Mouse (Mus musculus) kidney, postnatal 0 days (tissue): ENCODE results near the gene Bcor. TPM values are rescaled to one million over a fixed set of nuclear protein-coding genes. Genes with fewer than 3 reads are reported as not detected.

Source experiments
- ATAC-seq: fragments of 200-750 bp; cut with Nextera tagmentation; replicated peaks from 2 replicates; pipeline ENCODE4 v1.8.0; 2017; ENCODE audit warnings: low read depth, moderate number of reproducible peaks, moderate TSS enrichment, moderate library complexity; ENCODE audit not compliant: low FRiP score
- DNase-seq: peaks from one replicate; pipeline ENCODE4 v3.0.0-alpha.2; 2016; ENCODE audit warnings: low spot score
- H3K27ac ChIP-seq: fragments of 300-500 bp; sonication (generic); 2 replicates; pipeline ENCODE4 v1.5.1; 2014; ENCODE audit warnings: mild to moderate bottlenecking
- H3K27me3 ChIP-seq: fragments of 300-500 bp; sonication (generic); 2 replicates; pipeline ENCODE4 v1.6.1; 2014; ENCODE audit warnings: low read length, mixed read lengths; ENCODE audit not compliant: insufficient read depth
- H3K36me3 ChIP-seq: fragments of 300-500 bp; sonication (generic); 2 replicates; pipeline ENCODE4 v1.6.1; 2014; ENCODE audit warnings: low read length, mixed read lengths; ENCODE audit not compliant: insufficient read depth
- H3K4me1 ChIP-seq: fragments of 300-500 bp; sonication (generic); replicated peaks from 2 replicates; pipeline ENCODE4 v1.6.1; 2014; ENCODE audit warnings: antibody characterized with exemption, low read length, mixed read lengths; ENCODE audit not compliant: insufficient read depth
- H3K4me2 ChIP-seq: fragments of 300-500 bp; sonication (generic); 2 replicates; pipeline ENCODE4 v1.6.1; 2014; ENCODE audit warnings: mild to moderate bottlenecking, low read length, moderate library complexity, mixed read lengths
- H3K4me3 ChIP-seq: fragments of 300-500 bp; sonication (generic); replicated peaks from 2 replicates; pipeline ENCODE4 v1.5.1; 2014; ENCODE audit warnings: low read depth, low read length
- H3K9ac ChIP-seq: fragments of 300-500 bp; sonication (generic); 2 replicates; pipeline ENCODE4 v1.6.1; 2014; ENCODE audit warnings: low read depth, low read length
- H3K9me3 ChIP-seq: fragments of 300-500 bp; sonication (generic); replicated peaks from 2 replicates; pipeline ENCODE4 v1.6.1; 2016; ENCODE audit warnings: low read length, inconsistent platforms, mixed read lengths
- CTCF ChIP-seq: IDR thresholded peaks from 2 replicates; pipeline ENCODE4 v1.5.1; 2016; ENCODE audit warnings: antibody characterized with exemption, low read depth, mild to moderate bottlenecking, moderate library complexity
- WGBS: fragments of 180-500 bp; shearing (Covaris S2); extraction: QIAGEN DNeasy Blood & Tissue Kit; methylation state at CpG from one replicate; pipeline ENCODE4 v1.1.7; 2014; 5-methylcytosine and 5-hydroxymethylcytosine counted together
- polyA plus RNA-seq: library from polyadenylated mRNA; unstranded; fragments of >200 nt; fragmentation: Nextera tagmentation; extraction: Ambion mirVana; gene quantifications from 2 replicates; pipeline ENCODE4 v1.2.1, GENCODE M21; 2015

Bcor gene
- polyA plus RNA-seq, 1 experiment from 2014 or later, result 12.8 TPM

- Histone ChIP-seq H3K27ac (peak overlapping the region; percentile 79), H3K4me1 (no peaks in the 10 kb centered on the region), H3K4me2 (peak overlapping the region; percentile 73), H3K36me3 (no peaks in the 10 kb centered on the region), H3K4me3 (peak overlapping the region; percentile 52), H3K9me3 (no peaks in the 10 kb centered on the region), H3K9ac (peak overlapping the region; percentile 69), H3K27me3 (no peaks in the 10 kb centered on the region; the same call in 1 of the 2 replicates)
- peak; percentile 49 for DNase-seq
- peak; percentile 8 for ATAC-seq
- 1% methylated on average over 37 of the region's 37 CpGs for WGBS
- TF ChIP-seq CTCF, result no peak
These were observed 32.4 kb downstream of the Bcor start for GRCm38 (mm10) chrX:12127799-12128164.

- Histone ChIP-seq H3K4me1 (no peaks in the 10 kb centered on the region), H3K9ac (peak overlapping the region; percentile 69; the same call in 1 of the 2 replicates), H3K27ac (peak overlapping the region; percentile 79; the same call in 1 of the 2 replicates), H3K4me3 (peak overlapping the region; percentile 52), H3K9me3 (no peaks in the 10 kb centered on the region), H3K4me2 (peak overlapping the region; percentile 73), H3K27me3 (no peaks in the 10 kb centered on the region; the same call in 1 of the 2 replicates), H3K36me3 (no peaks in the 10 kb centered on the region)
- DNase-seq (peak; percentile 10), ATAC-seq (no peak)
- 5% methylated on average over 24 of the region's 24 CpGs for WGBS
- no peak for TF ChIP-seq CTCF
These were observed 33.0 kb downstream of the Bcor start for GRCm38 (mm10) chrX:12127106-12127670.

GRCm38 (mm10) chrX:12126408-12127105, 33.6 kb downstream of the Bcor start:
- Histone ChIP-seq H3K4me3 (peak overlapping the region; percentile 52), H3K36me3 (no peaks in the 10 kb centered on the region), H3K27ac (no peak overlapping the region), H3K27me3 (no peaks in the 10 kb centered on the region; the same call in 1 of the 2 replicates), H3K4me1 (no peaks in the 10 kb centered on the region), H3K4me2 (peak overlapping the region; percentile 73), H3K9ac (peak overlapping the region; percentile 69; the same call in 1 of the 2 replicates), H3K9me3 (no peaks in the 10 kb centered on the region)
- DNase-seq, result peak; percentile 29
- TF ChIP-seq CTCF, result no peak
- WGBS, result 12% methylated on average over 20 of the region's 22 CpGs
- ATAC-seq, result no peak

GRCm38 (mm10) chrX:12124571-12124970, 35.6 kb downstream of the Bcor start:
- Histone ChIP-seq H3K4me3 (no peak overlapping the region), H3K36me3 (no peaks in the 10 kb centered on the region), H3K27me3 (no peaks in the 10 kb centered on the region; the same call in 1 of the 2 replicates), H3K9me3 (no peaks in the 10 kb centered on the region), H3K4me1 (no peaks in the 10 kb centered on the region), H3K4me2 (no peak overlapping the region), H3K27ac (no peak overlapping the region), H3K9ac (no peak overlapping the region)
- DNase-seq, result no peak
- ATAC-seq, result no peak
- TF ChIP-seq CTCF, result no peak
- 32% methylated on average over 3 of the region's 3 CpGs for WGBS

GRCm38 (mm10) chrX:12123687-12124087, 36.5 kb downstream of the Bcor start:
- Histone ChIP-seq H3K4me2 (no peak overlapping the region), H3K27me3 (no peaks in the 10 kb centered on the region; the same call in 1 of the 2 replicates), H3K36me3 (no peaks in the 10 kb centered on the region), H3K9ac (no peak overlapping the region), H3K9me3 (no peaks in the 10 kb centered on the region), H3K4me1 (no peaks in the 10 kb centered on the region), H3K27ac (no peak overlapping the region), H3K4me3 (no peak overlapping the region)
- WGBS, result 3% methylated on average over 6 of the region's 6 CpGs
- DNase-seq (peak; percentile 16), ATAC-seq (no peak)
- no peak for TF ChIP-seq CTCF

- peak; percentile 76 for DNase-seq
These were observed 37.4 kb downstream of the Bcor start for GRCm38 (mm10) chrX:12122594-12123331.

More at GRCm38 (mm10) chrX:12122594-12123331, 37.4 kb downstream of the Bcor start:
- Histone ChIP-seq H3K4me2 (peak overlapping the region; percentile 45), H3K36me3 (no peaks in the 10 kb centered on the region), H3K27ac (peak overlapping the region; percentile 75), H3K9me3 (no peaks in the 10 kb centered on the region), H3K4me3 (no peak overlapping the region), H3K27me3 (no peaks in the 10 kb centered on the region), H3K9ac (peak overlapping the region; percentile 37; the same call in 1 of the 2 replicates), H3K4me1 (no peaks in the 10 kb centered on the region)
- 6% methylated on average over 21 of the region's 21 CpGs for WGBS
- peak; percentile 70 for ATAC-seq
- no peak for TF ChIP-seq CTCF
